Mouse (Mus musculus) left cerebral cortex, postnatal 36 days (tissue): ENCODE results near the gene Bcas1. TPM values are rescaled to one million over a fixed set of nuclear protein-coding genes. Genes with fewer than 3 reads are reported as not detected.

Experiments used
- DNase-seq, 2 experiments: peaks; one replicate each; pipeline ENCODE4 v3.0.0; 2021 to 2022; ENCODE audit warnings: low spot score in 2 of 2, mixed read lengths in 1 of 2
- intact Hi-C: fragments of 180-260 bp; cut with DNase I; formaldehyde crosslinking; loops from one replicate; pipeline ENCODE4 v1.15.1; 2025
- total RNA-seq, 2 experiments: library from RNA; stranded (reverse); gene quantifications; 2 replicates each; pipeline ENCODE4 v1.2.3; 2021

Gene Bcas1
- total RNA-seq, 2 experiments from 2014 or later = 55.7 to 69.9 TPM

GRCm38 (mm10) chr2:170356667-170357374, 70.8 kb downstream of the Bcas1 start:
- DNase-seq = no peak
- intact Hi-C loops = no loop called here

GRCm38 (mm10) chr2:170354963-170355367, 72.7 kb downstream of the Bcas1 start:
- intact Hi-C loops = loop anchor here (2.0 kb wide), 2 partner anchors 46 to 154 kb away; no protein-coding TSS in a partner anchor
- peak; percentile 50 to 82 for DNase-seq

DNA sequence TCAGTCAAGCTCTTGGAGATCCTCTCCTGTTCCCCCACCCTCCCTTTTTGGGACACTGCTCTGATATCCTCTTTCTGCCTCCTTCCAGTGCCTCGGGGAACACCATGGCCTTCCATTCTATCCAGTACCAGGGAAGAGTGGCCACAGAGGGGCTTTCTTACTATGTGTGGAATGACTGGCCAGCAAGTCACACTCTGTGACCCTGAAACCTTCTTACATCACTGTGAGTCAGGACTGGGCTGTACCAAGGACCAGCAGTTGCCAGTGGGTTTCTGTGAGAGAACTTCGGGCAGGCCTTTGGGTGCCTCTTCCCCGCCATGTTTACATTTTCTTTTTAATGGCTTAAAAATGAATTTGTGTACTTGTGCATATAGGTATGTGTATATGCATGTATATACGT, 75.4 kb downstream of the Bcas1 start:
- intact Hi-C loops = no loop called here
- DNase-seq = no peak

DNA sequence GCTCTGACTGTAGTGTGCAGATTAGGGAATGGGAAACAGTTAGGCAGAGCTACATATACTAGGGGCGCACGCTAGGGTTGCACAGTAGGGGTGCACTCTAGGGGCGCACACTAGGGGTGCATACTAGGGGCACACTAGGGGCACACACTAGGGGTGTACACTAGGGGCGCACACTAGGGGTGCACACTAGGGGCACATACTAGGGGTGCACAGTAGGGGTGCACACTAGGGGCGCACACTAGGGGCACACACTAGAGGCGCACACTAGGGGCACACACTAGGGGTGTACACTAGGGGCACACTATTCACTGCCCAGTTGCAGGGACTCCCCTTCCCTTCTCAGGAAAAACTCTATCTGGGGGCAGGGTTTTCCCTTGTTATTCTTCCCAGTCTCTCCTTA, 75.8 kb downstream of the Bcas1 start:
- intact Hi-C loops = no loop called here

DNA sequence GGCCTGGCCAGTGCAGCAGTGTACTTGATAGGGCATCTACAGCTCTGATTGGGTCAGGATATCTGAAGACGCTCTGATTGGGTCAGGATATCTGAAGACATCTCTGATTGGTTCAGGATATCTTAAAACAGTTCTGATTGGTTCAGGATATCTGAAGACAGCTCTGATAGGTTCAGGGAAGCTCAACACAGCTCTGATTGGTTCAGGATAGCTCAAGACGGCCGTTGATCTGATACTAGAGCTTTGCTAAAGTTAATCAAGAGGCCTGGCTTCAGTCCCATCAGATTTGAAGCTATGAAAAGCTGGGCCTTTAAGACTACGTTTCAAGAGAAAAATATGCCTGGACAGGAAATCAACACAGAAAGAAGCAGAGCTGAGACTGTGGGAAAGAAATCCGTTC, 77.9 kb downstream of the Bcas1 start:
- intact Hi-C loops = loop anchor here (10.0 kb wide), 1 partner anchor 1365 kb away; no protein-coding TSS in a partner anchor
- DNase-seq = no peak

More for the DNA sequence above, 75.8 kb downstream of the Bcas1 start:
- no peak for DNase-seq

DNA sequence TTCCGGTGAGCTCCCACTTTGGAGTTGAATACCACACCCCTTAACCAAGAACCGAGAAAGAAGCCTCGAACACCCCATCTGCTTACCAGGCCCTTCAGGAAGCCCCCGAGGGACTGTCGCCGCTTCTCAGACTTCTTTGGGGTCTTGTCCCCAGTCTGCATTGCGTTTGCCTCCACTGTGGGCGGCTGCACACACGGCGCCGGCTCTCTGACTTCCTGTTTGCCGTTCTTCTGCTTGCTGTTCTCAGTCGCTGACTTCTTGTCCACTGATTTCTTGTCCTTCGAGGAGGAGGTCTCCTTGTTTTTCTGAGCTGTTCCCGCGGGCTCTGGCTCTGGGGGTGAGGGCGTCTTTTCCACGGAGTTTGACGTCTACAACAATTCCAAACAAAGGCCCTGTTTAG, 78.5 kb downstream of the Bcas1 start:
- intact Hi-C loops = loop anchor here (10.0 kb wide), 1 partner anchor 1364 kb away; no protein-coding TSS in a partner anchor

GRCm38 (mm10) chr2:170347131-170347765, 80.4 kb downstream of the Bcas1 start:
- peak in 1 of 2 experiments; percentile 32 for DNase-seq
- intact Hi-C loops = loop anchor here (1.0 to 10.0 kb wide), 2 partner anchors 231 to 1362 kb away; no protein-coding TSS in a partner anchor

More for the DNA sequence above, 78.5 kb downstream of the Bcas1 start:
- DNase-seq = no peak

- intact Hi-C loops = loop anchor here (10.0 kb wide), 1 partner anchor 1361 kb away; no protein-coding TSS in a partner anchor
- DNase-seq = no peak
These were observed 82.2 kb downstream of the Bcas1 start for GRCm38 (mm10) chr2:170345410-170345793.

GRCm38 (mm10) chr2:170344502-170345409, 82.9 kb downstream of the Bcas1 start:
- DNase-seq = no peak
- intact Hi-C loops = loop anchor here (5.0 to 10.0 kb wide), 2 partner anchors 127 to 1360 kb away; no protein-coding TSS in a partner anchor

- intact Hi-C loops = loop anchor here (5.0 to 10.0 kb wide), 2 partner anchors 127 to 1359 kb away; no protein-coding TSS in a partner anchor
- no peak for DNase-seq
These were observed 83.8 kb downstream of the Bcas1 start for GRCm38 (mm10) chr2:170343819-170344317.

- intact Hi-C loops = loop anchor here (5.0 to 10.0 kb wide), 2 partner anchors 126 to 1358 kb away; no protein-coding TSS in a partner anchor
- peak in 1 of 2 experiments; percentile 28 for DNase-seq
These were observed 84.4 kb downstream of the Bcas1 start for GRCm38 (mm10) chr2:170343133-170343818.

- intact Hi-C loops = loop anchor here (5.0 to 10.0 kb wide), 2 partner anchors 125 to 1358 kb away; no protein-coding TSS in a partner anchor
- no peak for DNase-seq
These were observed 85.3 kb downstream of the Bcas1 start for GRCm38 (mm10) chr2:170342312-170342830.

- intact Hi-C loops = loop anchor here (5.0 to 10.0 kb wide), 2 partner anchors 124 to 1356 kb away; no protein-coding TSS in a partner anchor
- no peak for DNase-seq
These were observed 86.5 kb downstream of the Bcas1 start for GRCm38 (mm10) chr2:170341179-170341578.

DNA sequence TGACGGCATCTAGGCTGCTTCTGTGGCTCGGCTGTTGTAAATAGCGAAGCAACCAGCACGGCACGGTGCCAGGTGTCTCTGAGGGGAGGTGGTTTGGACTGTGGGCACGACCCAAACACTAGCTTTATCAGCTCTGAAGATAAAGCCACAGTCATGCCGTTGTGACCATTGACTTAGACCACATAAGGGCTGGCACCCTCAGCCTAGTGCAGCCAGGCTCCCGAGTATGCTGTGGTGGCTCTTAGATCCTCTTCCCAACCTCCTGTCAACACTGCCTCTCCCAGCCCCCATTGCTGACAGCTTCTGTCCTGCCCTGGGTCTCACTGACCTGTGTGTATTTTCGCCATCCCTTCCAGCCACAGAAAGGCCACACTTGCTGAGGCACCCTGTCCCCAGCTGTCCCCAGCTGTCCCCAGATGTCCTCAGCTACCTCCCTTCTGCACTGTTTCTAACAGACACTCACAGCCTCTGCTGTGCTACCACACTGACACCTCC, 91.3 kb downstream of the Bcas1 start:
- DNase-seq = no peak
- intact Hi-C loops = no loop called here

DNA sequence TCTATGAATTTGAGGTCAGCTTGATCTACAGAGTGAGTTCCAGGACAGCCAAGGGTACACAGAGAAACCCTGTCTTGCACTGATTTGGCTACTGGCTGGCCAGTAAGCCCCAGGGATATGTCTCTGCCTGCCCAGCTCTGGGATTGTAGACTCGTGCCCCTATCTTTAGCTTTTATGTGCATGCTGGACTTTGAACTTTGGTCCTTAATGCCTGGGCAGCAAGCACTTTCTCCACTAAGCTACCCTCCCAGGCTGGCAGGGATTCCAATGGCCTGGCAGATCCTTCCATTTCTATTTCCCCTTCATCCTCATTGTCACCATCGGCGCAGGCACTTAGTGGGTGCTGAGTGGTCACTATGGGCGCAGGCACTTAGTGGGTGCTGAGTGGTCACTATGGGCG, 92.5 kb downstream of the Bcas1 start:
- intact Hi-C loops = no loop called here
- no peak for DNase-seq

DNA sequence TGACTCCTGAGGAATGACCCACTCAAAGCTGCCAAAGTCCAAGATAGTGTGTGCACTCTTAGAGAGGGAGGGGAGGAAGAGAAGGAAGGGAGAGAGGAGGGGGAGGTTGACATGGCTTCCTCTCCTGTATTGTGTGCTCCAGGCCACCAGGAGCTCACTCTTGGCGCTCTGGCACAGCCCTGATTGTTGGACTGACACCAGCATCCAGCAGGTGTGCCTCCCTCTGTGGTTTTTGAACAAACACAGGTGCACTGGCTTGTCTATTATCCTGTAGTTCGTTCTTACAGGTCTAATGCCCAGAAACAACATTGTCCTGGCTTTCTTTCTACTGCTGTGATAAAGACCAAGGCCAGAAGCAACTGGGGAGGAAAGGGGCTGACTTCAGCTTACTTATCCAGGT, 95.8 kb downstream of the Bcas1 start:
- no peak for DNase-seq
- intact Hi-C loops = no loop called here

DNA sequence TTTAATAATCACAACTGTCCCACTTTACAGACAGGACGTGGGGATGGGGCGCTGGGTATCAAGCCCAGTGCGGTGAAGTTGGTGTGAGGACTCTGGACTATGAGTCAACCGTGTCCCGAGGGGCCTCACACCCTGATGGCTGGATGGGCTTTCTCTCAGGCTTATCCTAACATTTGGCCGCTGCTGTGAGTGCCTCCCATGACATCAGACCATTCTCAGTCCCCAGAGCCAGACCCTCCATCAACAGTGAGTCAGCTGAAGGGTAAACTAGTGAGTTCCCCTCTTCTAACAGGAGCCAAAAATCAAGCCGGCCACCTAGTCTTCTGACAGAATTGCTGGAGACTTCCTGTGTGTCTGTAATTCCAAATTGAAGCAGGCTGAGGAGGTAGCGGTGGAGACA, 97.2 kb downstream of the Bcas1 start:
- DNase-seq = no peak
- intact Hi-C loops = no loop called here

GRCm38 (mm10) chr2:170329921-170330320, 97.7 kb downstream of the Bcas1 start:
- no peak for DNase-seq
- intact Hi-C loops = no loop called here
